Mouse (Mus musculus) ovary, postnatal 14 days (tissue): ENCODE measurements around the gene Gpr161.

Experiments
- DNase-seq: peaks from one replicate; pipeline ENCODE4 v3.0.0; 2022; ENCODE audit warnings: low spot score

Gpr161 gene

DNA sequence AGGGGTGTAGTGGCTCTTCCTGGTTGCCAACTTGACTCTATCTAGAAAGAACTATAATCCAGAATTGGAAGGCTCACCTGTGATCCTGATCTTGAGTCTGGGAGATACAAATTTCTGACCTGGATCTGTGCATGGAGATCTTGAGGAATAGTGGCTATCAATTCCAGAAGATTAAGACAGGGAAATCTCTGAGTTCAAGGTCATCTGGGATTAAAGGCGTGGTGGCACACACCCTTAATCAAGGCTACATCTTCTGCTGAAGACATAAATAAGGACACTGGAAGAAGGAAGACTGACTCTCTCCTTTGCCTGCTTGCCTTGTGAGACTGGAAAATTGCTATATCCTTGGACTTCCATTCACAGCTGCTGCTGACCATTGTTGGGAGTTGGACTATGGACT, at the start of gene Gpr161:
Gpr161 (plus strand) TSS at position 301 of the 400 bp plus-strand sequence.
- no peak for DNase-seq

GRCm38 (mm10) chr1:165246587-165246986, 49.0 kb upstream of the Gpr161 start:
- no peak for DNase-seq

DNA sequence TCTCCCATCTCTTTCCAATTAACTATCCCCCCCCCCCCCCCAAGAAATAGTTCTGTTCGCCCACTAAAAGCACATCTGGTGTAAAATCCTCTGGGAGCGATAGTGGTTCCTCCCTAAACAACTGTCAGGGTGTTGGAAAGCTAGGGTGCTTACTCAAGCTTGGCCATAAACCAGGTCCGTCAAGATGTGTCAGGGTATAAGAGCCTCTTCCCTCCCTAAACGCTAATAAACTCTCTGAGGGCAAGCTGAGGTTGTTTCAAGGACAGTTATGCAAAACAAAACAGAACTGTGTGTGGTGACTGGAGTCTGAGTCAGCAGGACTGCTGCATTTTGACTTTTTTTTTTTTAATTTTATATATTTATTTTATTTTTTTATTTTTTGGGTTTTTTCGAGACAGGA, 48.5 kb upstream of the Gpr161 start:
- no peak for DNase-seq

GRCm38 (mm10) chr1:165247788-165248187, 47.8 kb upstream of the Gpr161 start:
- DNase-seq = no peak

DNA sequence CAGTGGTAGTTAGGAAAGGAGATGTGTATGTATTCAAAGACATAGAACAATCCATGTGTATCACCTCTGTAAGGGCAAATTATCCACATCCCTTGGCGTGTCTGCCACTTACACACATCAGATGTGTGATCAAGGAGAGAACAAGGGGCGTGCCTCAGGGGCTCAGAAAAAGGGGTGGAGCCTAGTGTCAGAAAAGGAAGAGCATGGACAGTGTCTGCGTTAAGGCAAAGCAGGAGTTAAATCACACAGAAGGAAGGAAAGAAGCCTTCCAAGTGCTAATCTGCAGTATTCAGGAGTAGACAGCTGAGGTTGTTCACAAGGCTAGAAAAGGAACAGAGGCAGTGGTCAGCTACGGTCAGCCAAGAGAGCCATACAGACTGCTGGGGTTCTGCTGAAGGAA, 46.7 kb upstream of the Gpr161 start:
- no peak for DNase-seq

DNA sequence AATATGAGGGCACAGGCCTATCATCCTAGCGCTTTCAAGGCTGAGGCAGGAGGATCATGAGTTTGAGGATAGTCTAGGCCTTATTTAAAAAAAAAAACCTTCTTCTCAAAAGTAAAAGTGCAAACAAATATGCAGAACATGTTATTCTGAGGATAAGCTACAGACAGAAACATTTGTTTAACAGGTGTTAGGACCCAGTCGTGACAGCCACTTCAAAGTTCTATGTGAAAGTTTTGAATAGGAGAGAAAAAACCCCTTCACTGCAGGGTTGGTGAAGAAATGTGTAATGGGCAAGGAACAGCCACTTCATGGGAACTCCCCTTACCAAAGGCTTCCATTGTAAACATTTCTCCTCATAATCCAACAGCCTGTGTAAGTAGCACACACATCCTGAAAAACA, 45.0 kb upstream of the Gpr161 start:
- no peak for DNase-seq

DNA sequence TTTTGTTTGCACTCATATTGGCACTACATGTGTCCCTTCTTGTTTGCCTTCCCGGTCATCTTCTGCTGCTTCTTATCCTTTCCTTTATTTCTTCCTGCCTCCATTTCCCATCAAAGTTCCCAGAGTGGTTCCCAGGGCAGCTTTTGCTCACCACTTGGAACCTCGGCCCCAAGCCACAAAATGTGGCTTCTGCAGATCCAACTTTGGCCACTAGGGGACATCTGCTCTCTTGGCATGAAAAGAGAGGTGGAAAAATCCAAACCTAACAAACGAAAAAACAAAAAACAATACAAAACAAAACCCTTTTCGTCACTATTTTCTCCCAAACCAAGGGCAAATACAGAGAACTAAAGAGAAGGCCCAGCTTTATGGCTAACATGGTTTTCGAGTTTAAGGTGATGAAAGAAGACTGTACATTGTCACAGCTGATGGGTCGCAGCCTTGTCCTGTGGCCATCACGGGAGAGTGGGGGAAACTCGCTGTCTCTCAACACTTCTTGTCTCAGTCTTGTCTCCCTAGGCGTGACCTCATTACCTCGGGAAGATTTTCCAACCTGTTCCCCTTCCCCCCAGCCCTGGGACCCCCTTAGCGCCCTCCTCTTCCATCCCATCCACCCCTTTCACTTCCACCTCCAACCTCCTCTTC, 43.4 kb upstream of the Gpr161 start:
- DNase-seq = peak; percentile 62

DNA sequence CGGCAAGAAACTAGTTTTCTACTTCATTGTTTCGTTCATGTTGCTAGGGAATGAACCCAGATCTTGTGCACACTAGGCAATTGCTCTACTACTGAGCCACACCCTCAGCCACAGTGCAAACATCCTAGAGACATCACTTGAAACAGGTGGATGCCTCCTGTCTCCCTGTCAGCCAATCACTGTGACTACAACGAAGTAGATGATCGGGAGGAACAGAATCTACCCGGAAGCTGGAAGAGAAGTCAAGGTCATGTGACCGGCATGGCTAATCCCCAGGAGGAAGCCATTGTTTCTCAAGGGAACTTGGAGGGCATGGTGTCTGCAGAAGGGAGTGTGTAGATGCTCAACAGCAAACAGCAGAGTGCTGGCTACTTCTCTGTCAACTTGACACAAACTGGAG, 20.6 kb upstream of the Gpr161 start:
- no peak for DNase-seq

- DNase-seq = no peak
Measured at GRCm38 (mm10) chr1:165280741-165281140, 14.8 kb upstream of the Gpr161 start.

GRCm38 (mm10) chr1:165281351-165282221, 14.0 kb upstream of the Gpr161 start:
- peak; percentile 63 for DNase-seq

DNA sequence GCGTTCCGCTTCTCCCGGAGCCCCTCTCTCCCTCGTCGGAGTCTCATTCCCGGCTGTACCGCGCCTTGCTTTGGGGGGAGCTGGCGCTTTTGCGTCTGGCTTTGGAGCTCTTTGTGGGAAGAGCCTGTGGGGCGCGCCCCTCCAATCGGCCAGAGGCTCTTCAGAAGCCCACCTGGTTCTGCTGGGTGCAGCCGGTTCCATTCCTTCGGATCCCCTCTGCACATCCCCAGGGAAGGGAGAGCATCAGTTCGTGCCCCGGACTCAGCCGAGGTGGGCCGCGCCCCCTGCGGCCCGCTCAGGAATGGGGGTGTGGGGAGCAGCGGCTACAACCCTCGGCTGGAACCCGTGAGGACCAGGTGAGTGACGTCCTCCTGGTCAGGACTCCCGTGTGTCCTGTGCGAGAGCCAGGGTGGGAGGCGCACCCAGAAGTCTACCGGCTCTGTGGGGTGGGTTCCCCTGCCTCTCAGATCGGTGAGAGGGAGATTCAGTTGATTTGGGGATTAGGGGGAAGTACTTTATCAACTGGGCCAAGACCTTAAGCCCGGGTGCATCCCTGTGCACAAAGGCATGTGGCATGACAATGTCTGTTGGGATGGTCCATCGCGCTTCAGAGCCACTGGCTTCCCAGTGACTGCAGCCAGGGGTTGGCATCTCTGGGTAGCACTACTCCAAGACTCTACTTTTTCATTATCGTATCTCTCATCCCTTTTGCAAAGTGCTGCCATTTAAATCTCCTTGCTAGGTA, 13.2 kb upstream of the Gpr161 start:
- DNase-seq = no peak

DNA sequence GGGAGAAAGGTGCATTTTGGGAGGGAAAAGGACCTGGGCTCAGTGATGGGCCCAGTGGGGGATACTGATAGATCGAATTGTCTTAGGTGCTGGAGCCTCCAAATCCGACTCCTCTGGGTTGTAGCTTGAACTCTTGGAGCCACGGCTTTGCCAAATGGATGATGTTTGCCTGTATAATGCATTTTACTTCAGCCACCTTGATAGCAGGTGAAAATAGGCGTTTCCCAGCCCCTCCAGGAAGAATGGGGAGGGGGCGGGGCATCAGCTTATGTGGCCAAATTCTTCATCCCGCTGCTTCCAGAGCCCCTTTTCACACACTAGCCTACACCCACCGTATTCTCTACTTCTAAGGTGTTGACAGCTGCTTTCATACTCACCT, 12.6 kb upstream of the Gpr161 start:
- DNase-seq = no peak

- no peak for DNase-seq
Measured at GRCm38 (mm10) chr1:165284096-165284495, 11.5 kb upstream of the Gpr161 start.

GRCm38 (mm10) chr1:165288165-165288564, 7.4 kb upstream of the Gpr161 start:
- no peak for DNase-seq

DNA sequence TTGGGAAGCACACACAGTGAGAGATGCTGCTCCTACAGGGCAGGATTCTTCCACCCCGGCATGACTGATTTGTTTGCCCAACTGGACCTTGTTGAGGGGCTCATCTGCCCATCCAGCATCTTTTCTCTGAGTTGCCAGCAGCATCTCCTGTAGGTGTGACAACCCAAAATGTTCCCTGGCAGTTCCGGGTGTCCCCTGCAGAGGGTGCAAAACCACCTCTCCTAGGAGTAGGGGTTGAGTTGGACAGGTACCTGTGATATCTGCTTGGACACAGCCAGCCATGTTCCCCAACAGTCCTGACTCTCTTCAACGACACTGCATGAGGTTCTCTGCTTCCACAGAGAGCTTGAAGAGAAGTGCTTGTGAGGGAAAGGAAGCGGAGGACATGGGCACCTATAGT, 5.8 kb upstream of the Gpr161 start:
- DNase-seq = peak; percentile 21

GRCm38 (mm10) chr1:165291606-165292005, 4.0 kb upstream of the Gpr161 start:
- no peak for DNase-seq

DNA sequence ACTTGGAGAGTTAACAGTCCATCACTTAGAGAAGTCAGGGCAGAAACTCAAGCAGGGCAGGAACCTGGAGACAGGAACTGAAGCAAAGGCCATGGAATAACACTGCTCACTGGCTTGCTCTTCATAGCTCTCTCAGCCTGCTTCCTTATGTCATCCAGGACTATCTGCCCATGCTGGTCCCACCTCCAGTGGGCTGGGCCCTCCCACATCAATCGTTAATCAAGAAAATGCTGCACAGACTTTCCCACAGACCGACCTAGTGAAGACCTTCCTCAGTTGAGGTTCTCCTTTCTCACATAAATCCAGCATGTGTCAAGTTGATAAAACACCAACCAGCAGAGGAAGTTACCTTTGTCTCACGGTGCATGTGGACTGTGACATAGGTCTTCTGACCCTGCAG, 5.5 kb downstream of the Gpr161 start:
- no peak for DNase-seq

DNA sequence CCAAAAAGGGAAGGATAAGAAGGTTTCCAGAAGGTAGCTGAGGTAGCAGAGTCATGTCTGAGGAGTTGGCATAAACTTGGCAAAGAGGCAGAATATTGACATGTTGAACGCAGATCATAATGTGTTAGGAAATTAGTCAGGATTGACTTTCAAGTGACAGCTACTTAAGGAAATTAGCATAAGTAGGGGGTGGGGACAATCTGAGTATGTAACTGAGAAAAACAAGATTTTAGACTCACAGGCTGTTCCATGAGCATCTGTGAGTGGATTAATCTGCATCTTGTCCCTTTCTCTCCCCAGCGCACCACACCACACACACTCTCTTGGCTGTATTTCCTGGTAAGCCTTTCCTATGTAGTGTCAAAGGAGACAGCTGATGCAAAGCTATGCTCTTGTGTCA, 6.0 kb downstream of the Gpr161 start:
- DNase-seq = no peak

DNA sequence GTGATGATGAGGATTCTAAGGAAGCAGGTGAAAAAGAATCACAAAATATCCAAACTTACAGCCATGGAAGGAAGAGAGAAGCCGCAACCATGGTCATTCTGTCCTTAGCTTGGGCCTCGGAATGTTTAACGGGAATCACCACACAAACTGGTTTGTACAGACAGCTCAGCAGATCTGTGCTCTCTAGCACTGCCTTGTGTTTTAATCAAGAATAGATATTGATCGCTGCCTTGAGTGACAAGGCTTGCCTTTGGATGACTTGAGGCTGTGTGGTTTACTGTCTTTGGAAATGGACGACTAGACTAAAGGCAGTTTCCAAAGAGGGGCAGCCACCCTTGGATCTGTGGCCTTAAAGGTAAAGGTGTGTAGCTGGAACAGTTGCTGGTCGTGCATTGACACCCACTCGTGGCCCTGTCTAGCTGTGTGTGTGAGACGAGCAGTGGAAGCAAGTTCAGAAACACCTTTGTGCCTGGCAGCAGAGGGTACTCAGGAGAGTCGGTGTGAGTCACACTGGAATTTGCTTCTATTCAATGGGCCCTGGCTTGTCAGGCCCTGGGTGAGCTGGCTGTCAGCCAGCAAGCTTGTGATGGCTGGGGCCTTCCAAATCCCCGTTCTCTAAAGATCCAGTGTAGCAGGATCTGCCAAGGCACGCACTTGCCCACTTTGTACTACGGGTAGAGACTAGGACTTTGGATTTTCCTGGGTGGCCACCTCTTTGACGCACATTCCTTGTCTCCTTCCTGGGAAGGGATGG, 7.0 kb downstream of the Gpr161 start:
- no peak for DNase-seq

DNA sequence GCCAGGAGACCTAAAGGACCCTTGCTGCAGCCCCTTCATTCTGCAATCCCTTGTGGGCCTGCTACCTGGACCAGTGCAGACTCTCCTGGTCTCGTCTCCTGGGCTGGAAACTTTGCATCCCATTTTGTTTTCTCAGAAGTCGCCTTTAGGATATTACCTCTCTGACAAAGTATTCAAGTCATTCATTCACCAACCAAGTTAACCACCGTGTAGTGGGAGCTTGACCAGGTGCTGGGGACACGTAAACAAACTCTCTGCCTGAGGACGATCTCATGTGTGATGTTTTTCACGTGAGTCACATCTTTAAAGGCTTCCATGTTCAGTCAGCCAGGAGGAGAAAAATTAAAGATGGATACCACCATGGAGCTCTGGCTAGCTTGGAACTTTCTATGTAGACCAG, 7.6 kb downstream of the Gpr161 start:
- DNase-seq = no peak

GRCm38 (mm10) chr1:165304341-165304740, 8.8 kb downstream of the Gpr161 start:
- no peak for DNase-seq

GRCm38 (mm10) chr1:165308180-165308579, 12.6 kb downstream of the Gpr161 start:
- no peak for DNase-seq
